8 mouse cellular contexts compared by ENCODE assay signal in the genomic region with DNA sequence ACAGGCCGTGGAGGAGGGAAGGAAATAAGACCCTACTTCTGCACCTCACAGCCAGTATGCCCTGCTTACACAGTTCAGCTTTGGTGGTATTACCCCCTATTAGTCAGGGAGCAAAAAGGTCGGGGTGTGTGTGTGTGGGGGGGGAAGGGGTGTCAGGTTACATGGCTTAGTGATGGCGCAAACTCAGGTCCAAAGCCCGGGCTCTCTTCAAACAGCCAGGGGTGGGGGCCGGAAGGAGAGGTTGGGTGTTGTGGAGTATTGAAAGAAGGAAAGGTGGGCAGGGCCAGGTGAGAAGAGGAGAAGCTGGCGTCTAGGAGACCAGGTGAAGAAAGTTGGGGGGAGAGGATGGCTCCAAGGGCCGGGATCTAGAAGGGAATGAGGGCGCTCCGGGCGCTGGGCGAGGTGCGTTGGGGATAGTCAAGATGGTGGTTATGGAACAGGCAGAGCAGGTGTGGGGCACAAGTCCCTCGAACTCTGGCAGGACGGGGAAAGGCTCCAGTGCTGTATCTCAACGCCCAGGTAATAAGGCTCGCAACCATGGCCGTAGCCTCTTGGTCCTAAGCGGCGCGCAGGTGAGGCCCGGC. TPM values are rescaled to one million over a fixed set of nuclear protein-coding genes. Genes with fewer than 3 reads are reported as not detected.
DNase-seq lines count a peak whose midpoint lies in the region; ATAC-seq and TF ChIP-seq lines count a peak whose summit lies in the region.

No protein-coding gene starts in this region.

- H3K4me2 ChIP-seq in forebrain, embryonic 13.5 days, result peak overlapping the region; percentile 98

- H3K36me3 ChIP-seq in C2C12 (ENCODE audit: control insufficient read depth, insufficient read depth) (peaks cover 5% of the 10 kb centered on the region), E14TG2a.4 (ENCODE audit: insufficient read depth, low read length) (peaks cover 33% of the 10 kb centered on the region)
- peaks cover 40% of the 10 kb centered on the region for H3K36me3 ChIP-seq in forebrain, embryonic 13.5 days (ENCODE audit: poor library complexity, severe bottlenecking)
- peaks cover 44% of the 10 kb centered on the region for H3K36me3 ChIP-seq in limb, embryonic 10.5 days

- H3K27me3 ChIP-seq in C2C12 (ENCODE audit: control insufficient read depth, insufficient read depth, insufficient read length) (no peaks in the 10 kb centered on the region), E14TG2a.4 (ENCODE audit: insufficient read depth, low read length) (no peaks in the 10 kb centered on the region)
- no peaks in the 10 kb centered on the region for H3K27me3 ChIP-seq in forebrain, embryonic 13.5 days
- H3K27me3 ChIP-seq in limb, embryonic 10.5 days (ENCODE audit: low read depth, poor library complexity, severe bottlenecking), result no peaks in the 10 kb centered on the region

- peak; percentile 81 for DNase-seq in limb, embryonic 10.5 days (ENCODE audit: low spot score)
- peak; percentile 23 for DNase-seq in mesoderm, embryonic 11.5 days (ENCODE audit: low read depth, low spot score)
- DNase-seq in cerebellum, postnatal 4 days (ENCODE audit: low spot score in 2 of 2), result no peak
- DNase-seq in gastrocnemius, postnatal 10 days, result no peak
- DNase-seq in cerebellum, postnatal 36 days, result no peak

- peak overlapping the region; percentile 44 for H3ac ChIP-seq in C2C12 (ENCODE audit: control insufficient read depth, insufficient read length, low read depth)

- H3K4me3 ChIP-seq in C2C12 (ENCODE audit: insufficient read depth, poor library complexity, severe bottlenecking) (peak overlapping the region; percentile 38), E14TG2a.4 (replicated peaks; ENCODE audit: low read length) (peak overlapping the region; percentile 87)
- peak overlapping the region; percentile 75 for H3K4me3 ChIP-seq in forebrain, embryonic 13.5 days
- peak overlapping the region; percentile 81 for H3K4me3 ChIP-seq in limb, embryonic 10.5 days

- TF ChIP-seq CTCF in C2C12 (IDR thresholded peaks at IDR 0.05; ENCODE audit: control insufficient read depth, insufficient read depth, insufficient read length), result no peak
- no peak for TF ChIP-seq CTCF in E14TG2a.4 (conservative IDR thresholded peaks at IDR 0.05; ENCODE audit: low read length)

- peak overlapping the region; percentile 97 for H3K9ac ChIP-seq in forebrain, embryonic 13.5 days

- no peaks in the 10 kb centered on the region for H3K79me3 ChIP-seq in C2C12 (ENCODE audit: low read depth)

- peaks cover 7% of the 10 kb centered on the region for H3K79me2 ChIP-seq in C2C12 (ENCODE audit: control insufficient read depth, insufficient read depth)

- no peak for ATAC-seq in forebrain, embryonic 13.5 days

- WGBS in forebrain, embryonic 13.5 days, result 2% methylated on average over 21 of the region's 21 CpGs
- under 1% methylated on average over 21 of the region's 21 CpGs for WGBS in limb, embryonic 10.5 days

- H3K9me3 ChIP-seq in E14TG2a.4 (ENCODE audit: low read length), result no peaks in the 10 kb centered on the region
- H3K9me3 ChIP-seq in forebrain, embryonic 13.5 days (replicated peaks), result no peaks in the 10 kb centered on the region
- H3K9me3 ChIP-seq in limb, embryonic 10.5 days (replicated peaks), result no peaks in the 10 kb centered on the region

- H3K27ac ChIP-seq in forebrain, embryonic 13.5 days, result peak overlapping the region; percentile 100
- peak overlapping the region; percentile 100 for H3K27ac ChIP-seq in limb, embryonic 10.5 days

- H3K4me1 ChIP-seq in E14TG2a.4 (replicated peaks; ENCODE audit: low read depth, low read length), result peaks cover 83% of the 10 kb centered on the region
- H3K4me1 ChIP-seq in forebrain, embryonic 13.5 days, result peaks cover 61% of the 10 kb centered on the region
- H3K4me1 ChIP-seq in limb, embryonic 10.5 days, result peaks cover 58% of the 10 kb centered on the region

TF ChIP-seq in C2C12, 6 proteins besides CTCF, POLR2A, EP300 and RAD21:
- TF ChIP-seq MYOG (IDR thresholded peaks at IDR 0.05; ENCODE audit: control insufficient read depth, extremely low read depth, insufficient read length), result no peak
- TF ChIP-seq FOSL1 (IDR thresholded peaks at IDR 0.05; ENCODE audit: insufficient read depth, low read length, poor library complexity, severe bottlenecking), result no peak
- TF ChIP-seq CEBPB (IDR thresholded peaks at IDR 0.05; ENCODE audit: low read depth), result no peak
- no peak for TF ChIP-seq MYOD1 (IDR thresholded peaks at IDR 0.05; ENCODE audit: control insufficient read depth, insufficient read length, low read depth)
- TF ChIP-seq MAX (IDR thresholded peaks at IDR 0.05), result no peak
TF ChIP-seq in C2C12: peak in this region for 0.

RNA-seq across cellular contexts. Expression of a gene that starts 0.5 kb away (rescaled TPM):
- 9.1 TPM for polyA plus RNA-seq in C2C12 (2012; fragmentation: generic; extraction: Trizol)
- 22.4 and 27.7 TPM in 2 replicates for polyA plus RNA-seq in forebrain, embryonic 13.5 days (2015; fragmentation: Nextera tagmentation; extraction: Ambion mirVana)
- 18.6 and 23.7 TPM in 2 replicates for polyA plus RNA-seq in limb, embryonic 10.5 days (2016; fragmentation: Nextera tagmentation; extraction: Ambion mirVana)
- total RNA-seq in gastrocnemius, postnatal 10 days (2021), result 1 to 10 TPM; 3.5 to 6.2 TPM

RNA-seq across cellular contexts. Expression of a gene that starts 12.3 kb away (rescaled TPM):
- 294 TPM for polyA plus RNA-seq in C2C12 (2012; fragmentation: generic; extraction: Trizol)
- polyA plus RNA-seq in forebrain, embryonic 13.5 days (2015; fragmentation: Nextera tagmentation; extraction: Ambion mirVana), result 693 and 750 TPM in 2 replicates
- polyA plus RNA-seq in limb, embryonic 10.5 days (2016; fragmentation: Nextera tagmentation; extraction: Ambion mirVana), result 805 and 864 TPM in 2 replicates
- 100 to 1,000 TPM; 213 to 219 TPM for total RNA-seq in gastrocnemius, postnatal 10 days (2021)

RNA-seq across cellular contexts. Expression of a gene that starts 12.4 kb away (rescaled TPM):
- 12.4 TPM for polyA plus RNA-seq in C2C12 (2012; fragmentation: generic; extraction: Trizol)
- 17.9 and 18.9 TPM in 2 replicates for polyA plus RNA-seq in forebrain, embryonic 13.5 days (2015; fragmentation: Nextera tagmentation; extraction: Ambion mirVana)
- 13.6 and 14.1 TPM in 2 replicates for polyA plus RNA-seq in limb, embryonic 10.5 days (2016; fragmentation: Nextera tagmentation; extraction: Ambion mirVana)
- total RNA-seq in gastrocnemius, postnatal 10 days (2021), result 1 to 10 TPM; 7.1 to 7.6 TPM

RNA-seq across cellular contexts. Expression of a gene that starts 20.7 kb away (rescaled TPM):
- 11.4 TPM for polyA plus RNA-seq in C2C12 (2012; fragmentation: generic; extraction: Trizol)
- 31.4 and 31.5 TPM in 2 replicates for polyA plus RNA-seq in forebrain, embryonic 13.5 days (2015; fragmentation: Nextera tagmentation; extraction: Ambion mirVana)
- polyA plus RNA-seq in limb, embryonic 10.5 days (2016; fragmentation: Nextera tagmentation; extraction: Ambion mirVana), result 35.3 and 36.8 TPM in 2 replicates
- total RNA-seq in gastrocnemius, postnatal 10 days (2021), result 10 to 100 TPM in 1 of 2 experiments, 1 to 10 TPM in 1; 7.6 to 11.6 TPM

RNA-seq across cellular contexts. Expression of a gene that starts 35.1 kb away (rescaled TPM):
- 12.7 TPM for polyA plus RNA-seq in C2C12 (2012; fragmentation: generic; extraction: Trizol)
- polyA plus RNA-seq in forebrain, embryonic 13.5 days (2015; fragmentation: Nextera tagmentation; extraction: Ambion mirVana), result 9.3 and 13.0 TPM in 2 replicates
- 7.5 and 9.4 TPM in 2 replicates for polyA plus RNA-seq in limb, embryonic 10.5 days (2016; fragmentation: Nextera tagmentation; extraction: Ambion mirVana)
- total RNA-seq in gastrocnemius, postnatal 10 days (2021), result 10 to 100 TPM; 10.8 to 11.4 TPM

Comparison
In these comparisons a context has a peak if more than half of its experiments do, and no peak if none do; other contexts are left out.
1. DNase-seq: peak in limb, embryonic 10.5 days (single experiment) and mesoderm, embryonic 11.5 days (single experiment); none in cerebellum, postnatal 4 days (0 of 2), gastrocnemius, postnatal 10 days (single experiment) and cerebellum, postnatal 36 days (0 of 2).
2. Peak in every context shown above with its lines, with median percentiles within 50 percentile points of each other: H3K4me3 ChIP-seq.